ENCODE assay signal across 19 mouse cellular contexts in genomic region chr10:17074013-17074401, GRCm38 (mm10).
DNase-seq lines count a peak whose midpoint lies in the region; ATAC-seq and TF ChIP-seq lines count a peak whose summit lies in the region.
"Had no signal": no experiment of that assay in that cellular context is flagged by ENCODE, and none has a peak within 500 bp of the region (broad histone marks: within the 10 kb centered on the region; RNA-seq: fewer than 3 reads in every experiment).

No protein-coding gene starts in this region.

- DNase-seq in hindbrain, embryonic 10.5 days (ENCODE audit: low spot score), result no peak
- no peak for DNase-seq in hindbrain, embryonic 14.5 days (ENCODE audit: low spot score)
- no peak for DNase-seq in forebrain, embryonic 14.5 days (ENCODE audit: low spot score)
- no peak for DNase-seq in limb, embryonic 14.5 days (ENCODE audit: low spot score)
- no peak for DNase-seq in spleen, postnatal 14 days (ENCODE audit: low spot score in 2 of 2)
- no peak for DNase-seq in cerebellum, adult 11-12 months
- DNase-seq: adrenal gland, postnatal 25 days; cerebellum, adult 18-20 months; cerebellum, postnatal 36 days; heart, postnatal 14 days; kidney, postnatal 4 days; layer of hippocampus, adult 9-11 months; liver; lung, postnatal 10 days; thymus, postnatal 25 days had no signal

- ATAC-seq in hindbrain, embryonic 14.5 days (ENCODE audit: low FRiP score), result no peak
- no peak for ATAC-seq in embryonic facial prominence, embryonic 13.5 days (ENCODE audit: insufficient number of reproducible peaks, insufficient read depth, low FRiP score, low TSS enrichment, low read depth)
- ATAC-seq in forebrain, embryonic 14.5 days, result peak; percentile 18; the same call in 1 of the 2 replicates
- ATAC-seq in limb, embryonic 14.5 days (ENCODE audit: low FRiP score, low read depth), result no peak

- no peak overlapping the region for H3K4me2 ChIP-seq in hindbrain, embryonic 14.5 days (replicated peaks)
- H3K4me2 ChIP-seq in embryonic facial prominence, embryonic 13.5 days, result no peak overlapping the region
- no peak overlapping the region for H3K4me2 ChIP-seq in forebrain, embryonic 14.5 days (ENCODE audit: low read length)
- H3K4me2 ChIP-seq in limb, embryonic 14.5 days (replicated peaks; ENCODE audit: low read depth, low read length, severe bottlenecking), result 0 out of 2 replicates have a peak overlapping the region, but pooled peaks have one; percentile 5
- H3K4me2 ChIP-seq: hindbrain, embryonic 15.5 days; kidney, embryonic 15.5 days had no signal

- no peak overlapping the region for H3K9ac ChIP-seq in hindbrain, embryonic 14.5 days
- H3K9ac ChIP-seq in embryonic facial prominence, embryonic 13.5 days, result no peak overlapping the region
- H3K9ac ChIP-seq in forebrain, embryonic 14.5 days (ENCODE audit: low read length), result no peak overlapping the region
- no peak overlapping the region for H3K9ac ChIP-seq in limb, embryonic 14.5 days (ENCODE audit: low read depth, low read length, severe bottlenecking)
- H3K9ac ChIP-seq: hindbrain, embryonic 15.5 days; kidney, embryonic 15.5 days had no signal

- no peak overlapping the region for H3K4me3 ChIP-seq in hindbrain, embryonic 10.5 days
- no peak overlapping the region for H3K4me3 ChIP-seq in hindbrain, embryonic 14.5 days (replicated peaks; ENCODE audit: low read length)
- H3K4me3 ChIP-seq in embryonic facial prominence, embryonic 13.5 days, result no peak overlapping the region
- no peak overlapping the region for H3K4me3 ChIP-seq in forebrain, embryonic 14.5 days (ENCODE audit: low read depth, low read length)
- no peak overlapping the region for H3K4me3 ChIP-seq in limb, embryonic 14.5 days (replicated peaks; ENCODE audit: low read length)
- H3K4me3 ChIP-seq: hindbrain, embryonic 15.5 days; kidney, embryonic 15.5 days had no signal

- peaks cover 14% of the 10 kb centered on the region for H3K4me1 ChIP-seq in hindbrain, embryonic 10.5 days (replicated peaks)
- H3K4me1 ChIP-seq in hindbrain, embryonic 14.5 days (replicated peaks; ENCODE audit: control insufficient read depth, insufficient read depth, low read length), result 0 out of 2 replicates have a peak, but pooled peaks cover 7% of the 10 kb centered on the region
- peaks cover 17% of the 10 kb centered on the region for H3K4me1 ChIP-seq in embryonic facial prominence, embryonic 13.5 days
- peaks cover 6% of the 10 kb centered on the region; the same call in 1 of the 2 replicates for H3K4me1 ChIP-seq in forebrain, embryonic 14.5 days (ENCODE audit: control insufficient read depth, insufficient read depth, low read length)
- peaks cover 16% of the 10 kb centered on the region for H3K4me1 ChIP-seq in limb, embryonic 14.5 days (ENCODE audit: control insufficient read depth, insufficient read depth, low read length)
- H3K4me1 ChIP-seq: hindbrain, embryonic 15.5 days had no signal

- no peaks in the 10 kb centered on the region for H3K9me3 ChIP-seq in hindbrain, embryonic 10.5 days
- H3K9me3 ChIP-seq in hindbrain, embryonic 14.5 days (ENCODE audit: control insufficient read depth, low read length), result no peaks in the 10 kb centered on the region
- no peaks in the 10 kb centered on the region for H3K9me3 ChIP-seq in embryonic facial prominence, embryonic 13.5 days
- H3K9me3 ChIP-seq in forebrain, embryonic 14.5 days (replicated peaks; ENCODE audit: control insufficient read depth, low read length), result no peaks in the 10 kb centered on the region
- H3K9me3 ChIP-seq in limb, embryonic 14.5 days (ENCODE audit: control insufficient read depth, low read length), result no peaks in the 10 kb centered on the region
- H3K9me3 ChIP-seq: hindbrain, embryonic 15.5 days; kidney, embryonic 15.5 days had no signal

- no peaks in the 10 kb centered on the region for H3K36me3 ChIP-seq in hindbrain, embryonic 10.5 days
- no peaks in the 10 kb centered on the region for H3K36me3 ChIP-seq in hindbrain, embryonic 14.5 days (replicated peaks; ENCODE audit: control insufficient read depth, insufficient read depth)
- no peaks in the 10 kb centered on the region for H3K36me3 ChIP-seq in embryonic facial prominence, embryonic 13.5 days
- H3K36me3 ChIP-seq in forebrain, embryonic 14.5 days (ENCODE audit: control insufficient read depth, insufficient read depth, low read length), result no peaks in the 10 kb centered on the region
- H3K36me3 ChIP-seq in limb, embryonic 14.5 days (ENCODE audit: control insufficient read depth, insufficient read depth, low read length), result no peaks in the 10 kb centered on the region
- H3K36me3 ChIP-seq: hindbrain, embryonic 15.5 days; kidney, embryonic 15.5 days had no signal

- no peaks in the 10 kb centered on the region for H3K27me3 ChIP-seq in hindbrain, embryonic 10.5 days (ENCODE audit: insufficient read depth, poor library complexity, severe bottlenecking)
- no peaks in the 10 kb centered on the region for H3K27me3 ChIP-seq in hindbrain, embryonic 14.5 days (ENCODE audit: control insufficient read depth, insufficient read depth, low read length)
- no peaks in the 10 kb centered on the region for H3K27me3 ChIP-seq in embryonic facial prominence, embryonic 13.5 days
- no peaks in the 10 kb centered on the region for H3K27me3 ChIP-seq in forebrain, embryonic 14.5 days (replicated peaks; ENCODE audit: control insufficient read depth, insufficient read depth, low read length)
- no peaks in the 10 kb centered on the region for H3K27me3 ChIP-seq in limb, embryonic 14.5 days (ENCODE audit: control insufficient read depth, insufficient read depth, low read length)
- H3K27me3 ChIP-seq: CH12.LX; hindbrain, embryonic 15.5 days; kidney, embryonic 15.5 days had no signal

- TF ChIP-seq POLR2A in limb, embryonic 14.5 days (IDR thresholded peaks at IDR 0.05; ENCODE audit: borderline replicate concordance, extremely low read depth, insufficient read depth, insufficient read length), result no peak

- 66% methylated on average over 1 of the region's 1 CpGs for WGBS in hindbrain, embryonic 10.5 days
- WGBS in hindbrain, embryonic 14.5 days, result 58% methylated on average over 1 of the region's 1 CpGs
- 48% methylated on average over 1 of the region's 1 CpGs for WGBS in embryonic facial prominence, embryonic 13.5 days
- 9% methylated on average over 1 of the region's 1 CpGs for WGBS in forebrain, embryonic 14.5 days
- WGBS in limb, embryonic 14.5 days, result 25% methylated on average over 1 of the region's 1 CpGs

- 0 out of 2 replicates have a peak overlapping the region, but pooled peaks have one; percentile 50 for H3K27ac ChIP-seq in hindbrain, embryonic 10.5 days
- H3K27ac ChIP-seq in hindbrain, embryonic 14.5 days, result no peak overlapping the region
- peak overlapping the region; percentile 68 for H3K27ac ChIP-seq in embryonic facial prominence, embryonic 13.5 days
- no peak overlapping the region for H3K27ac ChIP-seq in forebrain, embryonic 14.5 days (ENCODE audit: low read depth, low read length)
- peak overlapping the region; percentile 56; the same call in 1 of the 2 replicates for H3K27ac ChIP-seq in limb, embryonic 14.5 days (replicated peaks; ENCODE audit: low read depth, low read length)
- H3K27ac ChIP-seq: hindbrain, embryonic 15.5 days had no signal

Comparison
In these comparisons a context has a peak if more than half of its experiments do, and no peak if none do; other contexts are left out.
1. H3K27ac ChIP-seq: peak in hindbrain, embryonic 10.5 days (single experiment), embryonic facial prominence, embryonic 13.5 days (single experiment) and limb, embryonic 14.5 days (single experiment); none in hindbrain, embryonic 14.5 days (single experiment) and forebrain, embryonic 14.5 days (single experiment).